In the genomic region with DNA sequence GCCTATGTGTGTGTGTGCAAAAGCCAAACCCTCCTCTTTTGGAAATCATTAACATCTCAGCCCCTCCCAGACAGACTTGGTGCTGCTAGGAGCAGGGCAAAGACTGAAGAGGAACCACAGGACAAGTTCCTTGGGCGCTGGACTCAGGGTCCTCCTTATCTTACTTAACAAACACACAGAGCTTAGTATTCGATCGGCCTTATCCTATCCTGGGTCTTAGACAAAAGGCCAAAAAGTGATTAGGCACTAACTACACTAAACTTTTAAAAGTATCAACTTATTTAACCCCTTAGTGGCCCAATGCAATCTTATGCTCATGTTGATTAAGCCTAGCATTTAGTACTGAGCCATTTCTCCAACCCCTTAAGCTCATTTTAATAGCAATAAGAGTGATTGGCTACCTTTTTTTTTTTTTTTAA, we compare ENCODE assay signal across 8 mouse cellular contexts. TPM values are rescaled to one million over a fixed set of nuclear protein-coding genes. Genes with fewer than 3 reads are reported as not detected.
A peak's percentile ranks its signal among the peaks of the same experiment; 100 is the strongest.
DNase-seq lines count a peak whose midpoint lies in the region; ATAC-seq and TF ChIP-seq lines count a peak whose summit lies in the region.

No protein-coding gene starts in this region.

- H3K4me3 ChIP-seq in left cerebral cortex, adult 2 months = no peak overlapping the region
- H3K4me3 ChIP-seq in intestine, embryonic 16.5 days (ENCODE audit: low read length) = no peak overlapping the region

- no peaks in the 10 kb centered on the region for H3K36me3 ChIP-seq in intestine, embryonic 16.5 days (ENCODE audit: control insufficient read depth, insufficient read depth, low read length)

- H3K27ac ChIP-seq in left cerebral cortex, adult 2 months = peak overlapping the region; percentile 44
- H3K27ac ChIP-seq in intestine, embryonic 16.5 days (ENCODE audit: low read length) = peak overlapping the region; percentile 96

- peak; percentile 75 for ATAC-seq in intestine, embryonic 16.5 days

- intact Hi-C loops in left cerebral cortex, adult 2 months (cut with DNase I) = no loop called here

- H3K4me2 ChIP-seq in intestine, embryonic 16.5 days (ENCODE audit: low read depth, low read length) = peak overlapping the region; percentile 87

- WGBS in intestine, embryonic 16.5 days = 9% methylated on average over 3 of the region's 3 CpGs

- no peaks in the 10 kb centered on the region for H3K9me3 ChIP-seq in intestine, embryonic 16.5 days (ENCODE audit: control insufficient read depth, low read length)

- no peak for DNase-seq in left cerebral cortex, adult 2 months (ENCODE audit: extremely low spot score in 1 of 2, low spot score in 2 of 2)
- DNase-seq in left cerebral cortex, adult 18-20 months (ENCODE audit: low spot score in 2 of 2) = no peak
- peak; percentile 61 for DNase-seq in embryo, embryonic 9.5 days (ENCODE audit: extremely low spot score)
- DNase-seq in lung, postnatal 25 days (ENCODE audit: low spot score) = peak; percentile 70
- DNase-seq in right cerebral cortex, postnatal 25 days = no peak
- DNase-seq in frontal cortex, postnatal 36 days (ENCODE audit: low spot score in 2 of 2) = no peak
- no peak for DNase-seq in gastrocnemius, postnatal 25 days

- H3K9ac ChIP-seq in intestine, embryonic 16.5 days (ENCODE audit: low read depth, low read length) = 0 out of 2 replicates have a peak overlapping the region, but pooled peaks have one; percentile 43

- no peaks in the 10 kb centered on the region for H3K27me3 ChIP-seq in intestine, embryonic 16.5 days (replicated peaks; ENCODE audit: control insufficient read depth, insufficient read depth, low read length)

- TF ChIP-seq CTCF in left cerebral cortex, adult 2 months (IDR thresholded peaks at IDR 0.05) = no peak

- peaks cover 55% of the 10 kb centered on the region for H3K4me1 ChIP-seq in intestine, embryonic 16.5 days (ENCODE audit: control insufficient read depth, insufficient read depth, low read length)

RNA-seq across cellular contexts. Expression of a gene that starts 3.8 kb away (rescaled TPM):
- total RNA-seq in left cerebral cortex, adult 2 months (2021) = 10 to 100 TPM; 22.4 to 24.2 TPM
- 10 to 100 TPM; 20.6 to 27.2 TPM for total RNA-seq in left cerebral cortex, adult 18-20 months (2021)
- 96.1 and 107 TPM in 2 replicates for polyA plus RNA-seq in intestine, embryonic 16.5 days (2015; fragmentation: Nextera tagmentation; extraction: Ambion mirVana)
- total RNA-seq in gastrocnemius, postnatal 25 days (2021) = 10 to 100 TPM in 1 of 2 experiments, 1 to 10 TPM in 1; 9.7 to 14.0 TPM

RNA-seq across cellular contexts. Expression of a gene that starts 14.1 kb away (rescaled TPM):
- 1 to 10 TPM; 1.7 to 1.9 TPM for total RNA-seq in left cerebral cortex, adult 2 months (2021)
- 1 to 10 TPM; 2.7 to 2.8 TPM for total RNA-seq in left cerebral cortex, adult 18-20 months (2021)
- 14.8 and 15.3 TPM in 2 replicates for polyA plus RNA-seq in intestine, embryonic 16.5 days (2015; fragmentation: Nextera tagmentation; extraction: Ambion mirVana)
- total RNA-seq in gastrocnemius, postnatal 25 days (2021) = 1 to 10 TPM; 2.2 to 2.7 TPM

RNA-seq across cellular contexts. Expression of a gene that starts 53.0 kb away (rescaled TPM):
- 10 to 100 TPM; 17.6 to 19.8 TPM for total RNA-seq in left cerebral cortex, adult 2 months (2021)
- total RNA-seq in left cerebral cortex, adult 18-20 months (2021) = 10 to 100 TPM; 14.1 to 17.5 TPM
- 18.9 and 25.1 TPM in 2 replicates for polyA plus RNA-seq in intestine, embryonic 16.5 days (2015; fragmentation: Nextera tagmentation; extraction: Ambion mirVana)
- total RNA-seq in gastrocnemius, postnatal 25 days (2021) = 10 to 100 TPM; 11.3 to 11.5 TPM

Comparison
In these comparisons a context has a peak if more than half of its experiments do, and no peak if none do; other contexts are left out.
1. DNase-seq: peak in embryo, embryonic 9.5 days (single experiment) and lung, postnatal 25 days (single experiment); none in left cerebral cortex, adult 2 months (0 of 2), left cerebral cortex, adult 18-20 months (0 of 2), right cerebral cortex, postnatal 25 days (single experiment), frontal cortex, postnatal 36 days (0 of 2) and gastrocnemius, postnatal 25 days (single experiment).